Mouse (Mus musculus): Measurements from ENCODE around the gene Ahcy.

DNA sequence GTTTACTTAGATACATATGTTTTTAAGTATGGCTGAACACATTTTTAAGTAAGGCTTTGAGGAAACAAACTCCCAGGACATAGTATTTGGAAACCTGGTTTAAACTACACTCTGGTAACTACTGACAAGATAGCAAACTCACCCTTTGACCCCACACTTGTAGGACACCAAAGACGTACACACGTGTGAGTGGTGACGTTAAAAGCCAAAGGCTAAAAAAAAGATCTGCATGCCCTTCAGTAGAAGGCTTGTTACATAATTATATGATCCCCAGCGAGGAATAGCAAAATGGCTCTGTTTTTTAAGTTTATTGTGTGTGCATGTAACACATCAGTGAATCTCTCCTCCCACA is 5.9 kb upstream of the Ahcy start:
- TF ChIP-seq CTCF (IDR thresholded peaks at IDR 0.05), result no peak
- TF ChIP-seq EP300 (IDR thresholded peaks at IDR 0.05), result no peak
